ENCODE assay signal across 8 mouse cellular contexts in genomic region chr9:114389371-114389904, GRCm38 (mm10). TPM values are rescaled to one million over a fixed set of nuclear protein-coding genes. Genes with fewer than 3 reads are reported as not detected.
DNase-seq lines count a peak whose midpoint lies in the region; ATAC-seq and TF ChIP-seq lines count a peak whose summit lies in the region.

No protein-coding gene starts in this region.

- H3K9ac ChIP-seq in heart, embryonic 11.5 days (ENCODE audit: low read depth, low read length), result no peak overlapping the region
- no peak overlapping the region for H3K9ac ChIP-seq in liver, embryonic 12.5 days

- H3K9me3 ChIP-seq in heart, embryonic 10.5 days, result no peaks in the 10 kb centered on the region
- H3K9me3 ChIP-seq in heart, embryonic 11.5 days (replicated peaks; ENCODE audit: control insufficient read depth, low read length), result no peaks in the 10 kb centered on the region
- H3K9me3 ChIP-seq in liver, embryonic 12.5 days (replicated peaks), result no peaks in the 10 kb centered on the region

- peak overlapping the region; percentile 93 for H3K4me3 ChIP-seq in heart, embryonic 10.5 days
- H3K4me3 ChIP-seq in bone marrow, adult 2 months (replicated peaks; ENCODE audit: control insufficient read depth, low read depth, low read length), result peak overlapping the region; percentile 41
- H3K4me3 ChIP-seq in heart, embryonic 11.5 days (ENCODE audit: low read depth, low read length), result peak overlapping the region; percentile 93
- peak overlapping the region; percentile 78 for H3K4me3 ChIP-seq in liver, embryonic 12.5 days
- H3K4me3 ChIP-seq in olfactory bulb, adult 2 months (ENCODE audit: insufficient read depth, low read depth, low read length), result peak overlapping the region; percentile 56; the same call in 1 of the 2 replicates

- H3K27me3 ChIP-seq in heart, embryonic 10.5 days (ENCODE audit: insufficient read depth, poor library complexity, severe bottlenecking), result no peaks in the 10 kb centered on the region
- no peaks in the 10 kb centered on the region for H3K27me3 ChIP-seq in heart, embryonic 11.5 days (ENCODE audit: control insufficient read depth, insufficient read depth, low read length)
- no peaks in the 10 kb centered on the region for H3K27me3 ChIP-seq in liver, embryonic 12.5 days (replicated peaks)

- ATAC-seq in heart, embryonic 11.5 days (replicated peaks; ENCODE audit: insufficient number of reproducible peaks, low FRiP score, low TSS enrichment), result no peak; the same call in 1 of the 2 replicates
- ATAC-seq in liver, embryonic 12.5 days, result peak; percentile 4; the same call in 1 of the 2 replicates

- peak; percentile 25; the same call in 1 of the 2 replicates for TF ChIP-seq CTCF in bone marrow, adult 2 months (IDR thresholded peaks at IDR 0.05; ENCODE audit: control insufficient read depth, insufficient read depth, low read length)
- TF ChIP-seq CTCF in olfactory bulb, adult 2 months (IDR thresholded peaks at IDR 0.05; ENCODE audit: insufficient read depth, low read depth, low read length), result no peak; the same call in 1 of the 2 replicates

- H3K36me3 ChIP-seq in heart, embryonic 10.5 days, result peaks cover 16% of the 10 kb centered on the region
- no peaks in the 10 kb centered on the region for H3K36me3 ChIP-seq in heart, embryonic 11.5 days (ENCODE audit: control insufficient read depth, insufficient read depth, low read length)
- H3K36me3 ChIP-seq in liver, embryonic 12.5 days, result peaks cover 14% of the 10 kb centered on the region

- H3K27ac ChIP-seq in heart, embryonic 10.5 days, result peak overlapping the region; percentile 96
- no peak overlapping the region for H3K27ac ChIP-seq in bone marrow, adult 2 months (ENCODE audit: control insufficient read depth, insufficient read depth, low read depth, low read length, poor library complexity)
- H3K27ac ChIP-seq in heart, embryonic 11.5 days (ENCODE audit: low read depth, low read length), result peak overlapping the region; percentile 87
- no peak overlapping the region for H3K27ac ChIP-seq in liver, embryonic 12.5 days
- no peak overlapping the region for H3K27ac ChIP-seq in olfactory bulb, adult 2 months (ENCODE audit: insufficient read depth, low read depth, low read length)

- no peak for TF ChIP-seq POLR2A in bone marrow, adult 2 months (IDR thresholded peaks at IDR 0.05; ENCODE audit: borderline replicate concordance, control insufficient read depth, low read depth, low read length)
- TF ChIP-seq POLR2A in olfactory bulb, adult 2 months (IDR thresholded peaks at IDR 0.05; ENCODE audit: insufficient read depth, low read depth, low read length), result no peak

- peak; percentile 77 for DNase-seq in heart, embryonic 10.5 days (ENCODE audit: low spot score)
- no peak for DNase-seq in heart, adult 8-10 months (ENCODE audit: low spot score)
- no peak for DNase-seq in right cerebral cortex, postnatal 14 days
- no peak for DNase-seq in urinary bladder, postnatal 36 days (ENCODE audit: low spot score in 2 of 2)

- WGBS in heart, embryonic 10.5 days, result 73% methylated on average over 8 of the region's 8 CpGs
- 84% methylated on average over 8 of the region's 8 CpGs for WGBS in bone marrow, adult 2 months
- WGBS in heart, embryonic 11.5 days (ENCODE audit: insufficient replicate concordance), result 77% methylated on average over 8 of the region's 8 CpGs
- WGBS in liver, embryonic 12.5 days (ENCODE audit: insufficient replicate concordance), result 73% methylated on average over 8 of the region's 8 CpGs
- 84% methylated on average over 8 of the region's 8 CpGs for WGBS in olfactory bulb, adult 2 months

- peak overlapping the region; percentile 91 for H3K4me2 ChIP-seq in heart, embryonic 11.5 days
- H3K4me2 ChIP-seq in liver, embryonic 12.5 days, result peak overlapping the region; percentile 99

- peaks cover 37% of the 10 kb centered on the region for H3K4me1 ChIP-seq in heart, embryonic 10.5 days
- no peaks in the 10 kb centered on the region for H3K4me1 ChIP-seq in bone marrow, adult 2 months (ENCODE audit: control insufficient read depth, insufficient read depth, low read length)
- peaks cover 20% of the 10 kb centered on the region for H3K4me1 ChIP-seq in heart, embryonic 11.5 days (ENCODE audit: control insufficient read depth, insufficient read depth, low read length)
- peaks cover 36% of the 10 kb centered on the region for H3K4me1 ChIP-seq in liver, embryonic 12.5 days
- H3K4me1 ChIP-seq in olfactory bulb, adult 2 months (ENCODE audit: control insufficient read depth, insufficient read depth, low read length), result 0 out of 2 replicates have a peak, but pooled peaks cover 3% of the 10 kb centered on the region

RNA-seq across cellular contexts. Expression of gene Crtap, which starts 1.0 kb away (rescaled TPM):
- 92.4 and 124 TPM in 2 replicates for polyA plus RNA-seq in heart, embryonic 10.5 days (2016; fragmentation: Nextera tagmentation; extraction: Ambion mirVana)
- total RNA-seq in heart, adult 8-10 months (2022), result 10 to 100 TPM; 30.3 to 34.3 (median 32.9) TPM
- polyA plus RNA-seq in bone marrow, adult 2 months (2011; ENCODE audit: insufficient read depth, insufficient read length, low replicate concordance, missing spikeins), result 9.0 and 11.5 TPM in 2 replicates
- 129 and 138 TPM in 2 replicates for polyA plus RNA-seq in heart, embryonic 11.5 days (2014; fragmentation: Nextera tagmentation; extraction: Ambion mirVana)
- polyA plus RNA-seq in liver, embryonic 12.5 days (2016; fragmentation: Nextera tagmentation; extraction: Ambion mirVana), result 33.2 and 33.8 TPM in 2 replicates
- not detected in 2 replicates for polyA plus RNA-seq in olfactory bulb, adult 2 months (2012; ENCODE audit: insufficient read depth, insufficient read length, low replicate concordance, missing spikeins)

RNA-seq across cellular contexts. Expression of gene Glb1, which starts 11.4 kb away (rescaled TPM):
- polyA plus RNA-seq in heart, embryonic 10.5 days (2016; fragmentation: Nextera tagmentation; extraction: Ambion mirVana), result 33.5 and 45.1 TPM in 2 replicates
- 10 to 100 TPM; 13.4 to 15.8 (median 14.8) TPM for total RNA-seq in heart, adult 8-10 months (2022)
- 4.7 and 11.0 TPM in 2 replicates for polyA plus RNA-seq in bone marrow, adult 2 months (2011; ENCODE audit: insufficient read depth, insufficient read length, low replicate concordance, missing spikeins)
- 39.6 and 46.2 TPM in 2 replicates for polyA plus RNA-seq in heart, embryonic 11.5 days (2014; fragmentation: Nextera tagmentation; extraction: Ambion mirVana)
- 16.7 and 17.7 TPM in 2 replicates for polyA plus RNA-seq in liver, embryonic 12.5 days (2016; fragmentation: Nextera tagmentation; extraction: Ambion mirVana)
- polyA plus RNA-seq in olfactory bulb, adult 2 months (2012; ENCODE audit: insufficient read depth, insufficient read length, low replicate concordance, missing spikeins), result not detected in 2 replicates

RNA-seq across cellular contexts. Expression of gene Tmppe, which starts 11.5 kb away (rescaled TPM):
- polyA plus RNA-seq in heart, embryonic 10.5 days (2016; fragmentation: Nextera tagmentation; extraction: Ambion mirVana), result 11.5 and 14.6 TPM in 2 replicates
- total RNA-seq in heart, adult 8-10 months (2022), result 1 to 10 TPM; 3.1 to 4.7 (median 4.1) TPM
- 0.81 and 3.5 TPM in 2 replicates for polyA plus RNA-seq in bone marrow, adult 2 months (2011; ENCODE audit: insufficient read depth, insufficient read length, low replicate concordance, missing spikeins)
- polyA plus RNA-seq in heart, embryonic 11.5 days (2014; fragmentation: Nextera tagmentation; extraction: Ambion mirVana), result 4.3 and 6.3 TPM in 2 replicates
- polyA plus RNA-seq in liver, embryonic 12.5 days (2016; fragmentation: Nextera tagmentation; extraction: Ambion mirVana), result 4.7 and 4.8 TPM in 2 replicates
- not detected in 2 replicates for polyA plus RNA-seq in olfactory bulb, adult 2 months (2012; ENCODE audit: insufficient read depth, insufficient read length, low replicate concordance, missing spikeins)

RNA-seq across cellular contexts. Expression of gene Bcl2a1c, which starts 59.5 kb away (rescaled TPM):
- not detected in 2 replicates for polyA plus RNA-seq in heart, embryonic 10.5 days (2016; fragmentation: Nextera tagmentation; extraction: Ambion mirVana)
- total RNA-seq in heart, adult 8-10 months (2022), result not detected
- polyA plus RNA-seq in bone marrow, adult 2 months (2011; ENCODE audit: insufficient read depth, insufficient read length, low replicate concordance, missing spikeins), result not detected in 2 replicates
- not detected in 2 replicates for polyA plus RNA-seq in heart, embryonic 11.5 days (2014; fragmentation: Nextera tagmentation; extraction: Ambion mirVana)
- polyA plus RNA-seq in liver, embryonic 12.5 days (2016; fragmentation: Nextera tagmentation; extraction: Ambion mirVana), result not detected in 2 replicates
- polyA plus RNA-seq in olfactory bulb, adult 2 months (2012; ENCODE audit: insufficient read depth, insufficient read length, low replicate concordance, missing spikeins), result not detected in 2 replicates

Comparison
In these comparisons a context has a peak if more than half of its experiments do, and no peak if none do; other contexts are left out.
1. H3K27ac ChIP-seq: peak in heart, embryonic 10.5 days (single experiment) and heart, embryonic 11.5 days (single experiment); none in bone marrow, adult 2 months (single experiment), liver, embryonic 12.5 days (single experiment) and olfactory bulb, adult 2 months (single experiment).
2. H3K4me3 ChIP-seq: peak in every context shown above with its lines; median percentile 93 in heart, embryonic 10.5 days; 93 in heart, embryonic 11.5 days; 78 in liver, embryonic 12.5 days; 56 in olfactory bulb, adult 2 months; 41 in bone marrow, adult 2 months.